Mouse (Mus musculus): Measurements from ENCODE around the gene Palmd. TPM values are rescaled to one million over a fixed set of nuclear protein-coding genes. Genes with fewer than 3 reads are reported as not detected.

Palmd gene
- total and polyA plus RNA-seq, 3 experiments: 13.7 to 55.6 (median 55.2) TPM

DNA sequence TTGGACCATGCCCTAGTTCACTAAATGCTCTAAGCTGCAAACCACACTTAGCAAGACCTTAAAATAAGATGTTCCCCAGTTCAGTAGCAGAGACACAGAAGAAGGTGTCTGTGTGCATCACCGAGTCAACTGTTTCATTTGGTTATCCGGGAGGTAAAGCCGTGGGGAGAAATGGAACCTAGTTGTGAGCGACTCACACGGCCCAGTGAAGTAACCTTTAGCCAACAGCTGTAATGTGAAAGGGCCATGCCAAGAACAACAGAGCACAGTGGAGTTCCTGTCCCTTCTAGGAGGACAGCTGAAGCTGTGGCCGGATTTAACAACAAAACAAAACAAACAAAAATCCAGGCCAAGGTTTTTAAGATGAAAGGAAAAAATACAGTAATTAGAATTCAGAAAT lies 2.0 kb downstream of the Palmd start:
- peak overlapping the region; percentile 94 for H3K27ac ChIP-seq
- no peaks in the 10 kb centered on the region for H3K79me2 ChIP-seq (replicated peaks; ENCODE audit: control insufficient read depth, insufficient read depth, low read length)
- H3K36me3 ChIP-seq (ENCODE audit: control insufficient read depth, insufficient read depth, low read length): peaks cover 19% of the 10 kb centered on the region
- TF ChIP-seq EP300 (IDR thresholded peaks at IDR 0.05; ENCODE audit: insufficient read depth, low read depth, low read length) (peak; percentile 83; the same call in 1 of the 2 replicates), POLR2A (IDR thresholded peaks at IDR 0.05; ENCODE audit: insufficient read depth, low read depth, low read length) (peak; percentile 73), CTCF (IDR thresholded peaks at IDR 0.05) (no peak)
- intact Hi-C loops (cut with DNase I): loop anchor here (1.0 to 5.0 kb wide), 8 partner anchors 14 to 156 kb away; no protein-coding TSS in a partner anchor
- H3K9ac ChIP-seq (ENCODE audit: low read depth, low read length): peak overlapping the region; percentile 81
- H3K4me3 ChIP-seq: peak overlapping the region; percentile 64
- H3K4me1 ChIP-seq (ENCODE audit: control insufficient read depth, insufficient read depth, low read length): peaks cover 10% of the 10 kb centered on the region
- WGBS: 7% methylated on average over 6 of the region's 6 CpGs
- peak; percentile 60 to 70 for DNase-seq
- no peaks in the 10 kb centered on the region for H3K27me3 ChIP-seq (ENCODE audit: control insufficient read depth, insufficient read depth, low read length)

GRCm38 (mm10) chr3:116966225-116966624 lies 2.6 kb downstream of the Palmd start:
- TF ChIP-seq POLR2A (IDR thresholded peaks at IDR 0.05; ENCODE audit: insufficient read depth, low read depth, low read length) (peak; percentile 76), EP300 (IDR thresholded peaks at IDR 0.05; ENCODE audit: insufficient read depth, low read depth, low read length) (peak; percentile 86), CTCF (IDR thresholded peaks at IDR 0.05) (peak; percentile 83)
- peak; percentile 56 to 75 for DNase-seq
- H3K9ac ChIP-seq (ENCODE audit: low read depth, low read length): no peak overlapping the region
- H3K36me3 ChIP-seq (ENCODE audit: control insufficient read depth, insufficient read depth, low read length): peaks cover 25% of the 10 kb centered on the region
- 16% methylated on average over 4 of the region's 4 CpGs for WGBS
- H3K4me1 ChIP-seq (ENCODE audit: control insufficient read depth, insufficient read depth, low read length): peaks cover 12% of the 10 kb centered on the region
- H3K27ac ChIP-seq: peak overlapping the region; percentile 94
- H3K27me3 ChIP-seq (ENCODE audit: control insufficient read depth, insufficient read depth, low read length): no peaks in the 10 kb centered on the region
- intact Hi-C loops (cut with DNase I): loop anchor here (1.0 to 5.0 kb wide), 8 partner anchors 14 to 156 kb away; no protein-coding TSS in a partner anchor
- H3K79me2 ChIP-seq (replicated peaks; ENCODE audit: control insufficient read depth, insufficient read depth, low read length): no peaks in the 10 kb centered on the region
- peak overlapping the region; percentile 64 for H3K4me3 ChIP-seq

DNA sequence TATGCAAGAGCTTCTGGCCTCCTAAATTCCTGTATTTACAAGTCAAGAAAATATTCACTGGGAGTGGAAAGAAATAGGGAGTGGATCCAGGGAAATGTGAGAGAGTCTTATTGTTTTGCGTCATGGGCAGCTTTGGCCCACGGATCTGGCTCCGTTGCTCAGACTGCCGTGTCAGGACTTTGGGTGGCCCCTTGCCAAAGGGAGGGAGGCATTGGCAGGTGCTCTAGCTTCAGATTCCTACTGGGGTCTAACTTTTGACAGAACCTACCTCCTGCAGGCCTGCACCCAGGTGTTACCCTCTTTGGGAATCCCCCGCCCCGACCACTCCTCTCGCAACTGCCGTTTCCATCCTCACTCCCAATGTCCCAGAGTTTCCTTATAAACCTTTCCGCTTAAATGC lies 4.4 kb downstream of the Palmd start:
- Histone ChIP-seq H3K27me3 (ENCODE audit: control insufficient read depth, insufficient read depth, low read length) (no peaks in the 10 kb centered on the region), H3K27ac (peak overlapping the region; percentile 94), H3K4me1 (ENCODE audit: control insufficient read depth, insufficient read depth, low read length) (peaks cover 10% of the 10 kb centered on the region), H3K4me3 (peak overlapping the region; percentile 64), H3K79me2 (replicated peaks; ENCODE audit: control insufficient read depth, insufficient read depth, low read length) (no peaks in the 10 kb centered on the region), H3K36me3 (ENCODE audit: control insufficient read depth, insufficient read depth, low read length) (peaks cover 31% of the 10 kb centered on the region), H3K9ac (ENCODE audit: low read depth, low read length) (peak overlapping the region; percentile 39)
- intact Hi-C loops (cut with DNase I): no loop called here
- WGBS: 26% methylated on average over 9 of the region's 9 CpGs
- peak; percentile 79 to 84 for DNase-seq
- TF ChIP-seq CTCF (IDR thresholded peaks at IDR 0.05) (no peak), POLR2A (IDR thresholded peaks at IDR 0.05; ENCODE audit: insufficient read depth, low read depth, low read length) (no peak), EP300 (IDR thresholded peaks at IDR 0.05; ENCODE audit: insufficient read depth, low read depth, low read length) (0 out of 2 replicates have a peak, but pooled peaks have one; percentile 34)

DNA sequence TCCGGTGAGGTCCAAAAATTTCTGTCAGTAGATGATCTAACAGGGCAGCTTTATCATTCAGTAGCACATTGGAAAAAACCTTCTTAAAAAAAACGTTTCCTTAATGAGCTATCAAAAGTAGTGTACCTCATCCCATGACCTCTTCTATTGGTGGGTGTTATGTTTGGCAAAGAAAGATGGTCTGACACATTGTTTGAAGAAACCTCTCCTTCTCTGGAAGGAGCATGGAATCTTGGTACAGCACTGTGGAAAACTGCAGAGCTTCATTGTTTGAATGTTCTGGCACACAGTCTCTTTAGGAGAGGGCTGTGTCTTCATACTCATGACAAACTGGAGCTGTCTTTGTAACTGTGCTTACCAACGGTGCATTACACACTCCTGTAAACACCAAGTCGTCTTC lies 5.6 kb downstream of the Palmd start:
- H3K79me2 ChIP-seq (replicated peaks; ENCODE audit: control insufficient read depth, insufficient read depth, low read length): no peaks in the 10 kb centered on the region; the same call in 1 of the 2 replicates
- H3K4me3 ChIP-seq: no peak overlapping the region
- H3K27ac ChIP-seq: peak overlapping the region; percentile 68
- H3K36me3 ChIP-seq (ENCODE audit: control insufficient read depth, insufficient read depth, low read length): peaks cover 43% of the 10 kb centered on the region
- 12% methylated on average over 4 of the region's 4 CpGs for WGBS
- no peak for DNase-seq
- intact Hi-C loops (cut with DNase I): no loop called here
- no peaks in the 10 kb centered on the region for H3K27me3 ChIP-seq (ENCODE audit: control insufficient read depth, insufficient read depth, low read length)
- TF ChIP-seq CTCF (IDR thresholded peaks at IDR 0.05) (no peak), POLR2A (IDR thresholded peaks at IDR 0.05; ENCODE audit: insufficient read depth, low read depth, low read length) (peak; percentile 38; the same call in 1 of the 2 replicates), EP300 (IDR thresholded peaks at IDR 0.05; ENCODE audit: insufficient read depth, low read depth, low read length) (no peak)
- H3K9ac ChIP-seq (ENCODE audit: low read depth, low read length): no peak overlapping the region
- peaks cover 10% of the 10 kb centered on the region for H3K4me1 ChIP-seq (ENCODE audit: control insufficient read depth, insufficient read depth, low read length)

- 65% methylated on average over 15 of the region's 15 CpGs for WGBS
- DNase-seq: no peak
- Histone ChIP-seq H3K4me1 (ENCODE audit: control insufficient read depth, insufficient read depth, low read length) (peaks cover 14% of the 10 kb centered on the region), H3K9ac (ENCODE audit: low read depth, low read length) (no peak overlapping the region), H3K4me3 (no peak overlapping the region), H3K36me3 (ENCODE audit: control insufficient read depth, insufficient read depth, low read length) (peaks cover 55% of the 10 kb centered on the region), H3K79me2 (replicated peaks; ENCODE audit: control insufficient read depth, insufficient read depth, low read length) (peaks cover 4% of the 10 kb centered on the region), H3K27me3 (ENCODE audit: control insufficient read depth, insufficient read depth, low read length) (no peaks in the 10 kb centered on the region), H3K27ac (peak overlapping the region; percentile 50)
- intact Hi-C loops (cut with DNase I): no loop called here
- no peak for TF ChIP-seq POLR2A (IDR thresholded peaks at IDR 0.05; ENCODE audit: insufficient read depth, low read depth, low read length)
Observed at GRCm38 (mm10) chr3:116961354-116962142, 7.2 kb downstream of the Palmd start.

DNA sequence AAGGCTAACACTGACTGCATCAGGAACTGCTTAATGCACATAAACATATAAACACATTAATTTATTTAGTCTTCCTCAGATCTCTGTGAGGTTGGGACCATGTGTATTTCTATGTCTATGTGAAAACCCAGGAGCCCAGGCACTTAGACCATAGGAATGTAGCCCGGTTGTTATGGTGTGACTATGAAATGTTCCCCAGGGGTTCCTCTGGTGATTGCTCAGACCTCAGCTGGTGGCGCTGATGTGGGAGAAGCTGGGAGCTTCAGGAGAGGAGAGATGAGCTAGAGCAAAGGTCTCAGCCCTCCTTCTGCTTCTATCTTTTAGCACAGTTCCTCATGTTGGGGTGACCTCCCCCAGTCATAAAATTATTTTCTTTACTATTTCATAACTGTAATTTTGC lies 8.4 kb downstream of the Palmd start:
- H3K9ac ChIP-seq (ENCODE audit: low read depth, low read length): no peak overlapping the region
- H3K36me3 ChIP-seq (ENCODE audit: control insufficient read depth, insufficient read depth, low read length): peaks cover 59% of the 10 kb centered on the region
- TF ChIP-seq EP300 (IDR thresholded peaks at IDR 0.05; ENCODE audit: insufficient read depth, low read depth, low read length) (no peak), CTCF (IDR thresholded peaks at IDR 0.05) (no peak), POLR2A (IDR thresholded peaks at IDR 0.05; ENCODE audit: insufficient read depth, low read depth, low read length) (no peak)
- intact Hi-C loops (cut with DNase I): no loop called here
- H3K27ac ChIP-seq: peak overlapping the region; percentile 5; the same call in 1 of the 2 replicates
- peaks cover 17% of the 10 kb centered on the region for H3K4me1 ChIP-seq (ENCODE audit: control insufficient read depth, insufficient read depth, low read length)
- 42% methylated on average over 2 of the region's 2 CpGs for WGBS
- H3K27me3 ChIP-seq (ENCODE audit: control insufficient read depth, insufficient read depth, low read length): no peaks in the 10 kb centered on the region
- H3K4me3 ChIP-seq: no peak overlapping the region
- no peak for DNase-seq
- peaks cover 4% of the 10 kb centered on the region for H3K79me2 ChIP-seq (replicated peaks; ENCODE audit: control insufficient read depth, insufficient read depth, low read length)

Data from heart, adult 2 months (tissue).